Mouse (Mus musculus): ENCODE measurements around the gene Cfap45. TPM values are rescaled to one million over a fixed set of nuclear protein-coding genes. Genes with fewer than 3 reads are reported as not detected.

Cfap45 gene
- polyA plus RNA-seq, 1 experiment, result 0.20 TPM

DNA sequence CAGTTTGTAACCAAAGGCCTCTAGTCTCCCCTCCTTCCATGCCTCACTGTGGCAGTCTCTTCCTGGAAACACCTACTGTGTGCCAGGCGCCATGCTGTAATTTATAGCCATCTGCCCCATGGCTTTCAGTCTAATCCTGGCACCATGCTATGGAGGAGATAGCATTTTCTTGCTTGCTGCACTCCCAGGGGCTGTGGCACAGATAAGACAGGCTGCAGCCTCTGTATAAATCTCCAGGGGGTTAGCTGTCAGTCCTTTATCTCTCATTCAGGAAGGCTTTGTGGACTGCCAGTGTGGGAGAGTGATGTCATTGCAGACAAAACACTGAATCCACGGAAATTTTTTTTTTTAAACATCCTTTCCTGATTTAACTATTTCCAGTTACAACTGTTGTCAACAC is 12.4 kb upstream of the Cfap45 start:
- no peak for DNase-seq (ENCODE audit: low read depth in 1 of 2, low spot score in 2 of 2)
- H3K36me3 ChIP-seq (ENCODE audit: control insufficient read depth, insufficient read depth, low read length), result peaks cover 28% of the 10 kb centered on the region
- no peak overlapping the region for H3K4me3 ChIP-seq (ENCODE audit: extremely low read depth, insufficient read depth, insufficient read length)
- H3K4me1 ChIP-seq (ENCODE audit: control insufficient read depth, insufficient read depth, insufficient read length), result peaks cover 16% of the 10 kb centered on the region; the same call in 1 of the 2 replicates
- no peak overlapping the region for H3K27ac ChIP-seq (ENCODE audit: insufficient read depth, low read length)
- H3K27me3 ChIP-seq (ENCODE audit: control insufficient read depth, insufficient read depth, low read length), result no peaks in the 10 kb centered on the region
- 69% methylated on average over 2 of the region's 2 CpGs for WGBS
- TF ChIP-seq CTCF (IDR thresholded peaks at IDR 0.05; ENCODE audit: extremely low read depth, insufficient read depth, insufficient read length, insufficient replicate concordance) (no peak), POLR2A (IDR thresholded peaks at IDR 0.05; ENCODE audit: low read depth, low read length) (no peak)

- Histone ChIP-seq H3K36me3 (ENCODE audit: control insufficient read depth, insufficient read depth, low read length) (peaks cover 28% of the 10 kb centered on the region), H3K4me3 (ENCODE audit: extremely low read depth, insufficient read depth, insufficient read length) (no peak overlapping the region), H3K4me1 (ENCODE audit: control insufficient read depth, insufficient read depth, insufficient read length) (peaks cover 20% of the 10 kb centered on the region; the same call in 1 of the 2 replicates), H3K27me3 (ENCODE audit: control insufficient read depth, insufficient read depth, low read length) (no peaks in the 10 kb centered on the region), H3K27ac (ENCODE audit: insufficient read depth, low read length) (no peak overlapping the region)
- TF ChIP-seq CTCF (IDR thresholded peaks at IDR 0.05; ENCODE audit: extremely low read depth, insufficient read depth, insufficient read length, insufficient replicate concordance) (no peak), POLR2A (IDR thresholded peaks at IDR 0.05; ENCODE audit: low read depth, low read length) (no peak)
- 83% methylated on average over 5 of the region's 5 CpGs for WGBS
- no peak for DNase-seq (ENCODE audit: low read depth in 1 of 2, low spot score in 2 of 2)
Measured at GRCm38 (mm10) chr1:172509235-172509634, 11.4 kb upstream of the Cfap45 start.

DNA sequence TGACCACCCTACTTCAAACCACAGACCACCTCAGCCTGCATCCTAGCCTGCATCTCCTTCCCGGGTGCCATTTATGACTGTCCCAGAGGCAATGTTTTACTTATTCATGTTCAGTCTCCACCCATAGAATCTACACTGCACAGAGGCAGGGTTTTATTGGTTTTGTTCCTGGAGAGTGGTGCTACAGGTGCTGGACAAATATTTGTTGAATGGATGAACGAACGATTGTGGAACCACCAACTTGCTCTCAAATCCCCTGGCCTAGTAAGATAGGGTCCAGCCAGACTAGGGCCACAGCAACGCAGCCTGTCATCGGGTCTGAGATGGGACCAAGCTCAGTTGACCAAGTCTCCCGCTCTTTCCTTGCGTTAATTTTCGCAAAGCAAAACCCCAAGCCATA is 10.6 kb upstream of the Cfap45 start:
- peaks cover 26% of the 10 kb centered on the region for H3K36me3 ChIP-seq (ENCODE audit: control insufficient read depth, insufficient read depth, low read length)
- no peak for TF ChIP-seq CTCF (IDR thresholded peaks at IDR 0.05; ENCODE audit: extremely low read depth, insufficient read depth, insufficient read length, insufficient replicate concordance)
- TF ChIP-seq POLR2A (IDR thresholded peaks at IDR 0.05; ENCODE audit: low read depth, low read length), result no peak
- WGBS, result 66% methylated on average over 8 of the region's 8 CpGs
- DNase-seq (ENCODE audit: low read depth in 1 of 2, low spot score in 2 of 2), result no peak
- no peak overlapping the region for H3K4me3 ChIP-seq (ENCODE audit: extremely low read depth, insufficient read depth, insufficient read length)
- H3K4me1 ChIP-seq (ENCODE audit: control insufficient read depth, insufficient read depth, insufficient read length), result peaks cover 25% of the 10 kb centered on the region; the same call in 1 of the 2 replicates
- H3K27ac ChIP-seq (ENCODE audit: insufficient read depth, low read length), result no peak overlapping the region
- H3K27me3 ChIP-seq (ENCODE audit: control insufficient read depth, insufficient read depth, low read length), result no peaks in the 10 kb centered on the region

- no peak for DNase-seq (ENCODE audit: low read depth in 1 of 2, low spot score in 2 of 2)
- no peak overlapping the region for H3K27ac ChIP-seq (ENCODE audit: insufficient read depth, low read length)
- no peaks in the 10 kb centered on the region for H3K27me3 ChIP-seq (ENCODE audit: control insufficient read depth, insufficient read depth, low read length)
- 59% methylated on average over 13 of the region's 13 CpGs for WGBS
- H3K36me3 ChIP-seq (ENCODE audit: control insufficient read depth, insufficient read depth, low read length), result peaks cover 21% of the 10 kb centered on the region
- no peak overlapping the region for H3K4me3 ChIP-seq (ENCODE audit: extremely low read depth, insufficient read depth, insufficient read length)
- peaks cover 30% of the 10 kb centered on the region; the same call in 1 of the 2 replicates for H3K4me1 ChIP-seq (ENCODE audit: control insufficient read depth, insufficient read depth, insufficient read length)
- no peak for TF ChIP-seq CTCF (IDR thresholded peaks at IDR 0.05; ENCODE audit: extremely low read depth, insufficient read depth, insufficient read length, insufficient replicate concordance)
Measured at GRCm38 (mm10) chr1:172510421-172510972, 10.1 kb upstream of the Cfap45 start.

GRCm38 (mm10) chr1:172512962-172513361 is 7.6 kb upstream of the Cfap45 start:
- TF ChIP-seq POLR2A (IDR thresholded peaks at IDR 0.05; ENCODE audit: low read depth, low read length) (no peak), CTCF (IDR thresholded peaks at IDR 0.05; ENCODE audit: extremely low read depth, insufficient read depth, insufficient read length, insufficient replicate concordance) (peak; percentile 32; the same call in 1 of the 2 replicates)
- WGBS, result under 1% methylated on average over 13 of the region's 13 CpGs
- peak overlapping the region; percentile 42 for H3K4me3 ChIP-seq (ENCODE audit: extremely low read depth, insufficient read depth, insufficient read length)
- peaks cover 31% of the 10 kb centered on the region; the same call in 1 of the 2 replicates for H3K4me1 ChIP-seq (ENCODE audit: control insufficient read depth, insufficient read depth, insufficient read length)
- DNase-seq (ENCODE audit: low read depth in 1 of 2, low spot score in 2 of 2), result peak in 1 of 2 experiments; percentile 79
- H3K27ac ChIP-seq (ENCODE audit: insufficient read depth, low read length), result peak overlapping the region; percentile 84
- no peaks in the 10 kb centered on the region for H3K27me3 ChIP-seq (ENCODE audit: control insufficient read depth, insufficient read depth, low read length)
- H3K36me3 ChIP-seq (ENCODE audit: control insufficient read depth, insufficient read depth, low read length), result no peaks in the 10 kb centered on the region

- 3% methylated on average over 17 of the region's 17 CpGs for WGBS
- no peaks in the 10 kb centered on the region for H3K36me3 ChIP-seq (ENCODE audit: control insufficient read depth, insufficient read depth, low read length)
- peaks cover 31% of the 10 kb centered on the region; the same call in 1 of the 2 replicates for H3K4me1 ChIP-seq (ENCODE audit: control insufficient read depth, insufficient read depth, insufficient read length)
- TF ChIP-seq POLR2A (IDR thresholded peaks at IDR 0.05; ENCODE audit: low read depth, low read length) (no peak), CTCF (IDR thresholded peaks at IDR 0.05; ENCODE audit: extremely low read depth, insufficient read depth, insufficient read length, insufficient replicate concordance) (no peak)
- DNase-seq (ENCODE audit: low read depth in 1 of 2, low spot score in 2 of 2), result peak; percentile 73 to 83
- peak overlapping the region; percentile 42; the same call in 1 of the 2 replicates for H3K4me3 ChIP-seq (ENCODE audit: extremely low read depth, insufficient read depth, insufficient read length)
- H3K27ac ChIP-seq (ENCODE audit: insufficient read depth, low read length), result peak overlapping the region; percentile 84
- H3K27me3 ChIP-seq (ENCODE audit: control insufficient read depth, insufficient read depth, low read length), result no peaks in the 10 kb centered on the region
Measured at GRCm38 (mm10) chr1:172513525-172514212, 6.9 kb upstream of the Cfap45 start.

DNA sequence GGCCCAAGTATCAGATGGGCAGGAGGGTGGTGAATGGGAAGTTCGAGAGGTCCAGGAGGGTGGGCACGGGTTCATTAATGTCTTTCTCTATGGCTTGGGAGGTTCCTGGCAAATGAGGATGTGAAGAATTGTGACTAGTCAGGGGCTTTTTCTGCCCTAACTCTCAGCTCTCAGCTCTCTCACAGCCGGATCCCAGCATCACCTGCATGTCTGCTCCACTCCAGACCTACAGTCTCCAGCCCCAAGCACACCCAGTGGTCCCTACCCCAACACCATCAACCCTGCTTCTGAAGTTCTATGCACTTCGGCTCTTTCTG is 6.4 kb upstream of the Cfap45 start:
- H3K27ac ChIP-seq (ENCODE audit: insufficient read depth, low read length), result peak overlapping the region; percentile 84
- TF ChIP-seq POLR2A (IDR thresholded peaks at IDR 0.05; ENCODE audit: low read depth, low read length), result no peak
- TF ChIP-seq CTCF (IDR thresholded peaks at IDR 0.05; ENCODE audit: extremely low read depth, insufficient read depth, insufficient read length, insufficient replicate concordance), result no peak
- WGBS, result 3% methylated on average over 4 of the region's 4 CpGs
- 0 out of 2 replicates have a peak overlapping the region, but pooled peaks have one; percentile 1 for H3K4me3 ChIP-seq (ENCODE audit: extremely low read depth, insufficient read depth, insufficient read length)
- peaks cover 31% of the 10 kb centered on the region; the same call in 1 of the 2 replicates for H3K4me1 ChIP-seq (ENCODE audit: control insufficient read depth, insufficient read depth, insufficient read length)
- DNase-seq (ENCODE audit: low read depth in 1 of 2, low spot score in 2 of 2), result no peak
- H3K36me3 ChIP-seq (ENCODE audit: control insufficient read depth, insufficient read depth, low read length), result no peaks in the 10 kb centered on the region
- H3K27me3 ChIP-seq (ENCODE audit: control insufficient read depth, insufficient read depth, low read length), result no peaks in the 10 kb centered on the region
